Mouse (Mus musculus) liver, adult 2 months (tissue): ENCODE measurements around the gene Armcx1.

Source experiments
- CTCF ChIP-seq: fragments of 200-500 bp; IDR thresholded peaks from 2 replicates; pipeline ENCODE4 v1.5.1; 2011; ENCODE audit warnings: low read depth, low read length, control low read depth
- POLR2A ChIP-seq: fragments of 200-500 bp; IDR thresholded peaks from 2 replicates; pipeline ENCODE4 v1.6.1; 2011; ENCODE audit warnings: low read length, control low read depth; ENCODE audit not compliant: insufficient read depth; ENCODE audit errors: extremely low read depth

GRCm38 (mm10) chrX:134741862-134742261 lies 24.1 kb downstream of the Armcx1 start:
- TF ChIP-seq CTCF (no peak), POLR2A (no peak)
